Mouse (Mus musculus) kidney, adult 2 months (tissue): Measurements from ENCODE around the gene Cbx3.

Experiments used
- CTCF ChIP-seq: fragments of 200-500 bp; conservative IDR thresholded peaks from 2 replicates; pipeline ENCODE4 v1.5.1; 2011; ENCODE audit warnings: low read depth, mild to moderate bottlenecking, control low read depth, low read length, moderate library complexity, mixed read lengths; ENCODE audit not compliant: insufficient read depth, insufficient read length
- POLR2A ChIP-seq: fragments of 200-500 bp; IDR thresholded peaks from one replicate; pipeline ENCODE4 v1.6.1; 2011; ENCODE audit warnings: low read depth, low read length, control low read depth

DNA sequence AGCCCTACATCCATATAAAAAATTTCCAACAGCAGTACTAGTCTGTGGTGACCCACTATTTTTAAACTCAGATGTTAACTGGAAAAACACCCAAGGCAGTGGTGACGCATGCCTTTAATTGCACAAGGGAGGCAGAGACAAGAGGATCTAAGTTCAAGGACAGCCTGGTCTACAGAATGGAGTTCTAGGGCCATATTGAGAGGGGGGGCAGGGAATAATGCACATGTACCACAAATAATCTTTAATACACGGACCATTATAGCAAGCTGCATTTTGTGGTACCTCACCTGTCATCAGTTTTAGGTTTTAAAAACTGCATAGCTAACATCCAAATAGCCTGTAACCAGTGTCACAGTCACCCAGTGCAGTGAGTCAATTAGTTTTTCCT lies 11.2 kb upstream of the Cbx3 start:
- TF ChIP-seq CTCF (no peak), POLR2A (no peak)
